Mouse (Mus musculus): ENCODE measurements around the gene Baz1a.

GRCm38 (mm10) chr12:55027088-55027487, 12.9 kb upstream of the Baz1a start:
- TF ChIP-seq CTCF (IDR thresholded peaks at IDR 0.05; ENCODE audit: low read depth) = no peak
- TF ChIP-seq EP300 (IDR thresholded peaks at IDR 0.05; ENCODE audit: low read depth) = no peak
